Mouse (Mus musculus): Measurements from ENCODE around the gene Cox18. TPM values are rescaled to one million over a fixed set of nuclear protein-coding genes. Genes with fewer than 3 reads are reported as not detected.

The Cox18 gene
- polyA plus RNA-seq (2012): 53.4 and 73.5 TPM in 2 replicates

DNA sequence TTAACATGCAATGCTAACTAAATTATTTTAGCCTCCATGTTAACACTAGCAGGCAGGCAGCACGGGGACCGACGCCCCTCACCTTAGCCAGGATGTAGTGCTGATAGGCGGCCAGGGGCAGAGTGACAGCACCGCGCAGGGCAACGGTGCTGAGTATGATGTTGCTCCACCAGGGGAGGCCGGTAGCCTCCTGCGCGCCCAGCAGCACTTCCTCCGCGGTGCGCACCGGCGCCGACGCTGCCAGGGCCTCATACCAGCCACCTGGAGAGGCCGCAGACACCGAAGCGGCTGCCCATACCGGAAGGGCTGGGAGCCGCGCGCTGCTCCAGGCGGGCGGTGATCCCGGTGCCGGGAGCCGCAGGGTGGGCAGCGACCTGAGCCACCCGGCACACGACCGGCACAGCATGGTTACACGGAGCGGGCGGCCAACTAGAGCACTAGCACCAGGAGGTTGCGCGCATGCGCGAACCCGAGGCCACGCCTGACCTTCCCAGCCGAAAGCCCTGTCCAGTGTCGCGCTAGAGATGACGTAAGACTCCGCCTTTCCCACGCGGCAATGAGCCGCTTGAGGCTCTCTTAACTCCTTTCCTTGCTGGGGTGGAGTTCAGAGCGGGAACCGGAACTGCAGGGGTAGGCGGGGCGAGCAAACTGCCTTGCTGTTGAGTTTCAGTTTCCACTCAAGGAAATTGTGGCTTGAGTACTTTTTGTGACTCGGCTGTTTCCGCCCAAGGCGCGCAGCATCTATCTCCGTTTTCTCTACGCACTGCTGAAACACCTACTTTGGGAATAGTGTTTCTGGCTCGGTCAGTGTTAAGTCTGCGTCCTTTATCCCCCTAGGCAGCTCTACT lies at the start of gene Cox18:
Cox18 (minus strand) TSS at position 468 of the 848 bp plus-strand sequence.
- TF ChIP-seq GATA1 (IDR thresholded peaks at IDR 0.05; ENCODE audit: low read length): no peak

DNA sequence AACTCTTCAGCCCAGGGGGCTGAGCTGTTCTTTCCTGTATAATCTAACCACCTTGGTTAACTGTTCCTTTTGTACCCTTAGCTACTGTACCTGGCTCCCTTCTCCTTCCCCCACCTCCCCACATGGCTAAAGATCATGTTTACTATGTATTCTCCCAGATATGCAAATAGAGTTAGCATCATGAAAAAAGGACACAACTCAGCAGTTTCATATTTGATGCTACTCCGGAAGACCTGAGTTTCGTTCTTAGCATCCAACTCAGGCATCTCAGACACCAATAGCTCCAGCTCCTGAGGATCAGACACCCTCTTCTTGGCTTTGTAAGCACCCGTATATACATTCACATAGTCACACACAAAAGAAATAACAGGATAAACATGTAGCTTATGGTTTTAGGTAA lies 33.2 kb upstream of the Cox18 start:
- TF ChIP-seq GATA1 (IDR thresholded peaks at IDR 0.05; ENCODE audit: low read length): no peak

DNA sequence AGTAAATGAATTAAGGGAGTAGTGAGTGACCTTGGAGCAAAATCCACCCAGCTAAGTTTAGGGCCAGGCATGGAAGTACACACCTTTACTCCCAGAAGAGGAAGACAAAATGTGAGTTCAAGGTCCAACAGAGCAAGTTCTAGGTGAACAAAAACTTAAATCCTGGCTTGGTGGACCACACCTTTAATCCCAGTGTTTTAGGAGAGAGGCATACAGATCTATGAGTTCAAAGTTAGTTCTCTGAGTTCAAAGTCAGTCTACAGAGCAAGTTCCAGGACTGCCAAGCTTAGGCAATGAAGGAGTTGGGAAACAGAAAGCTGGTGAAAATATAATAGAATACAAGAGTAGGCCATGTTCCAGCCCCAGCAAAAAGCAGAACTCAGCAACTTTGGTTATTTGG lies 23.7 kb upstream of the Cox18 start:
- no peak for TF ChIP-seq GATA1 (IDR thresholded peaks at IDR 0.05; ENCODE audit: low read length)

DNA sequence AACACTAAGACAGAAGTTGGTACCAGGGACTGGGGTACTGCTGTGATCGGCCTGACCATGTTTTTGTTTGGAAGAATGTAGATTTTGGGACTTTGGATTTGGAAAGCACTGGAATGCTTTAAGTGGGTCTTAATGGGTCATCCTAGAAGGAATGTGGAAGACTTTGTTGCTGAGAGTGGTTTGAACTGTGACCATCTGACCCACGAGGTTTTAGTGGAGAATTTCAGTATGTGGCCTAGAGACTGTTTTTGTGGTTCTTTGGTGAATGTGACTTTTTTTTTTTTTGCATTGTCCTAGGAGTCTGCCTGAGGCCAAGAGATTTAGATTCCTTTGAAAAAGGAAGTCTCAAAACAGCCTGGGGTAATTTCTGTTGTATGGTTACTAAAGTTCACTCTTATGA lies 23.2 kb upstream of the Cox18 start:
- TF ChIP-seq GATA1 (IDR thresholded peaks at IDR 0.05; ENCODE audit: low read length): no peak

DNA sequence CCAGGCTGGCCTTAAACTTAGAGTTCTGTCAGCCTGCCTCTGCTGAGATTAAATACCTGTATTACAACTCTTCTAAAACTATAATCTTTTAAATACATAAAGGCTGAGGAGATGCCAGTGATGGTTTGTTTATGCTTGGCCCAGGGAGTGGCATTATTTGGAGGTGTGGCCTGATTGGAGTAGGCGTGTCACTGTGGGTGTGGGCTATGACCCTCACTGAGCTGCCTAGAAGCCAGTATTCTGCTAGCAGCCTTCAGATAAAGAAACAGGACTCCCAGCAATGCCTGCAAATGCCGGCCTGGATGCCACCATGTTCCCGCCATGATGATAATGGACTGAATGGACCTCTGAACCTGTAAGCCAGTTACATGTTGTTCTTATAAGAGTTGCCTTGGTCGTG lies 22.8 kb upstream of the Cox18 start:
- TF ChIP-seq GATA1 (IDR thresholded peaks at IDR 0.05; ENCODE audit: low read length): no peak

DNA sequence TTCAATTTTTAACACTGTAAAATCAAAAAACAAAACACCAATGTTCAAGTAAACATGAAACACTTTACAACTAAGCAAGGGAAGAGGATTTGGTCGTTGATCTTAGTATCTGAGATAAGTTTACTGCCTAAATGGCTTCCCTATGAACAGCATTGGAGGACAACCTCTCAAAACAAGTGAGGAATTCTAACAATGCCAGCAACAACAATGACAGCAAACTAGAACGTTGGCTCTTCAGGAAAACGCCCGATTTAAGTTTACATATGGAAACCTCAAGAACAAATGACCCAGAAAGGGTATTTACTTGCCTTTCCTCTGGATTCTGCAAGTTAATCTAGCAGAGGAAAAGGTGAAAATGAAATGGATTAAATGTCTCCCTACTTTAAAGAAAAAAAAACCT lies 21.6 kb upstream of the Cox18 start:
- TF ChIP-seq GATA1 (IDR thresholded peaks at IDR 0.05; ENCODE audit: low read length): no peak

DNA sequence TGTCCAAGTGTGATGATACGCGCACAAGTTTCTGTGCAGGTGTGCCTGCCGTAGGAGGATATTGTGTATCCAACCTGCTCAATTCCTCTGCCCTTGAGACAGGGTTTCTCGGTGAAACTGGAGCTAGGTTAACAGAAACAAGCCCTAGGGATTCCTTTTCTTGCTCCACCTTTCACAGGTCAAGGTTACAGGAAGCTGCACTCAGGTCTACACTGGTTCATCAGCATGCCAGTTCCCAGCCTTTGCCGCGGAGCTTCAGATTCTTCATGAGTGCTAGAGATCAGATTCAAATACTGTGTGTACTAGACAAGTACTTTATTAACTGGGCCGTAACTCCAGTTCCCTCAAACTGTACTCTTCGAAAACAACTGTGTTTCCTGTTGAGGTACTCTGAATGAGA lies 11.4 kb upstream of the Cox18 start:
- no peak for TF ChIP-seq GATA1 (IDR thresholded peaks at IDR 0.05; ENCODE audit: low read length)

DNA sequence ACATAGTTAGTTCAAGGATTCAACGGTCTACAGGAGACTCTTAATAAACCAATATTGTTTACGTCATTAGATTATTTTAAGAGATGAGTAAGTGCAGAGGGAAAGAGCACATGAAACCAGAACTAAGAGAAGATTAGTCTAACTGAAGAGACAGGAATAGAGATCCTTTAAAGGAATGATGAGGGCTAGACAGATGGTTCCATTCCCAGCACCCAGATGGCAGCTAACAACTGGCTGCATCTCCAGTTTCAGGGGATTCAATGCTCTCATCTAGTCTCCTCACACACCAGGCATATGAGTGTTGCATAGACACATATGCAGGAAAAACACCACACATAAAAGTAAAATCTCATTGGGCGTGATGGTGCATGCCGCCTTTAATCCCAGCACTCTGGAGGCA lies 9.5 kb upstream of the Cox18 start:
- TF ChIP-seq GATA1 (IDR thresholded peaks at IDR 0.05; ENCODE audit: low read length): no peak

DNA sequence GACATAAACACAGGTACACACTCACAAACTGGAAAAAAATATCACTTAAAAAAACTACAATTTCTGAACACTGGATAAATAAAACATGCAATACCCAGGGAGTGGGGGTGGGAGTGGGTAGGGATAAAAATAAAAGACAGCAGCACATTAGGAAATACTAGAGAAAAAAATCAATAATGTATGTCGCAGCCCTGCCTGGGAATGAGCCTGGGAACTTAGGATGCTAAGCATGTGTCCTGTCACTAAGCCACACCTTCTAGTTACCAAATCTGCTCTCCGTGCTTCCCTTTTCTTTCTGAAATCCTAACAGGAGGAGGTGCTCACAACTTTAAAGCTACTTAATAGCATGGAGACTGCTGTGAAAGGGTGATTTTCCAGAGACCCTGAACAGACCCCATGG lies 6.0 kb upstream of the Cox18 start:
- no peak for TF ChIP-seq GATA1 (IDR thresholded peaks at IDR 0.05; ENCODE audit: low read length)

DNA sequence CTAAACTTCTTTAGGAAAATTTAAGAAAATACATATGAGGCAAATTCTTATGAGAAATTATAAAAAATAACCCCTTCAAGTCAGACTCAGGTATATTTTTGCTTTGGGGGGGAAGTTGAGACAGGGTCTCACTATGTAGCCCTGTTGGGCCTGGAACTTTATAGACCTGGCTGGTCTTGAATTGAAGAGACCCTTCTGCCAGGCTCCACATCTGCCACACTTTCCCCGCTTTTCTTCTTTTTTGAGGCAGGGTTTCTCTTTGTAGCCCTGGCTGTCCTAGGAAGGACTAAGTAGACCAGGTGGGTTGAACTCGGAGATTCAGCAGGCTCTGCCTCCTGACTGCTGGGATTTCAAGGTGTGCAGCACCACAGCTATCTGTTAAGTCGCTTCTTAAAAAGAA lies 2.9 kb upstream of the Cox18 start:
- TF ChIP-seq GATA1 (IDR thresholded peaks at IDR 0.05; ENCODE audit: low read length): no peak

DNA sequence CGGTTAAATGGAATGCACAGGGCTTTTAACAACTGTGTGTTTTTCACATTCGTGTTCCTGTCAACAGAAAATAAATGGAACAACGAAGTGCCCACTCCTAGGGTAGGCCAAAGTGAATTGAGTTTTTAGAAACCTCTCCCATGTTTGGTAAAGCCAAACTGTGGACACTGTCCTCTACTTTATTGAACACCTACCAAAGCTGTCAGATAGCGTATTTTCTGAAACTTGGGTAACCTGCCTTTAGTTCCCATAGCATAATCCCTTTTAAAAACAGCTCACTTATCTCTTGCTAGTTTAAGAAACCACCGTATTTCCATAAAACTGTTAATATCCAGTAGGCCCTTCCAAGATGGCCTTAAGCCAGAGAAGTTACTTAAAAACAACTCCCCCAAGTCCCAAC lies 929 bp upstream of the Cox18 start:
- no peak for TF ChIP-seq GATA1 (IDR thresholded peaks at IDR 0.05; ENCODE audit: low read length)

DNA sequence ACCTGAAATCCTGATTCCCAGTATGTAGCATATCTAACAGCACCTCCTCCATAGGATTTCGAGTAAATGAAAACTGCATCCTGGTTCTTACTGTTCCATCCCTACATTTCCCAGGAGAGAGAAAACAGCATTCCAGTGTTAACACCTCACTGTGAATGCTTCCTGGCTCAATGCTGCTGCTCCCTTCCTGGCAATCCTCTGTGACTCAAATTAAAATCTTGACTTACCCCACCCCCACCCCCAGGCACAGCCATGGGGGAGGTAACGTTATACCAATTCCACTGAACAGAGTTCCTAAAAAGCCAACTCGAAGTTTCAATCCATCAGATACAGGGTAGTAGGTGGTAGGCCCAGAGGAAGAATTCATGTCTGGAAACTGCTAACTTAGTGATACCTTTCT lies 864 bp downstream of the Cox18 start:
- TF ChIP-seq GATA1 (IDR thresholded peaks at IDR 0.05; ENCODE audit: low read length): no peak

DNA sequence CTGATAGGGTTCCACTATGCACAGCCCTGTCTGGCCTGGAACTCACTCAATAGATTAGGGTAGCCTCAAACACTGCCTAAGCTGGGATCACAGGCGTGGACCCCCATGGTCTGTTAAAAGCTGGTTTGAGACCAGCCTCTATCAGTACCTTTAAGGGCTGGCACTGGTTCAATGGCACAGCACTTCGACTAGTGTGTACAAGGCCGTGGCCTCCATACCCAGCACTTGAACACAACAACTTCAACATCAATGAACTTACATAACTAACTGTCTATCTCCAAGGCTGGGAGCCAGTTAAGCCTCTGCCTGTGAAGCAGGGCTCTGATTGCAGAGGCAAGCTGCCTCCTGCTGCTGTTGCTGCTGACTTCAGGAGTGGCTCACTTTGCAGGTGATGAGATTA lies 6.0 kb downstream of the Cox18 start:
- TF ChIP-seq GATA1 (IDR thresholded peaks at IDR 0.05; ENCODE audit: low read length): no peak

DNA sequence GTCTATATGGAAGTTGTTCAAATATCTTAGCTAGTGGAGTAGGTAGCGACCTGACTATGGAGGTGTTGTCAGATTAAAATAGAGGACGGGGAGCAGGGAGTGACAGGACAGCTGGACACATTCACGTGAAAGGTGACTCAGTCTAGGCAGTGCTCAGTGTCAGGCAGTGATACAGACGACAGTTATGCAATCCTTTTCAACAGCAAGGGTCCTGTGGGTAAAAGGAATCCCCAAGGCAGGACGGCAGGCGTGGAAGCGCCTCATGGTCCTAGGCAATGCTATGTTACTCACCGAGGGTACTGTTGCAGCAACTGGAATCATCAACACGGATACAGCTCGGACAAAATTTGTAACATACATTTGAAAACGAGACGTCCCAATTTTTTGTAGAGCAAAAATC lies 6.6 kb downstream of the Cox18 start:
- TF ChIP-seq GATA1 (IDR thresholded peaks at IDR 0.05; ENCODE audit: low read length): no peak

DNA sequence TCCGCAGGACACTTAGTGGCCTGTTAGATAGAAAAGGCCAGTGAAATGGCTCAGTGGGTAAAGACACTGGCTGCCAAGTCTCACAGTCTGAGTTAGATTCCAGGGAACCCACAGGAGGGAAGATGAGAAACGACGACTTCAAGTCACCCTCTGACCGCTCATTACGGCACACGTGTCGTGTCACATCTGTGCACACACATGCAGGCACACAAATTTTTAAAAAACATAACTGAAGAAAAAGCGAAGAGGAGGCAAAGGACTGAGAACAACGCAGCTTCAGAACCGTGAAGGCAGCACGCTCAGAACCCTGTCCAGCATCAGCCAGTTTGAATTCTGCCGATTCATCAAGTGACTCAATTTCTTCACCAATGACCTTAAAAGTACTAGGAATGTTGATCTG lies 10.4 kb downstream of the Cox18 start:
- no peak for TF ChIP-seq GATA1 (IDR thresholded peaks at IDR 0.05; ENCODE audit: low read length)

DNA sequence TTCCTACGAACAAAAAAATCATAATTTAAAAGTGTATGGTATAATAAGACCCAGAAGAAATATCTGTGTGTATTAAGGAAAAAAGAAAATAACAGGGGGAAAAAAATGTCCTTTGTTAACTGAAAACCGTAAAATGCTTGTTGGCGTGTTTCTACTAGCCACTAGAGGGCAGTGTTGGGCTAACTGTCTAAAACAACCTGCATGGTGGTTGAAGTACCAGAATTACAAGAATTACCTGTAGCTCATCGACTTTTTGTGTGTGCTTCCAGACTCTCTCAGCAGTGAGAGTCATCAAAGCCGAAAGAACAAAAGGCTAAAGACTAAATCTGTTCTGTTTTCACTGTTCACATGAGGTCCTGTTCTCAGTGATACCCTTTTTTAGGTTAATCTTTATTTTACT lies 20.6 kb downstream of the Cox18 start:
- no peak for TF ChIP-seq GATA1 (IDR thresholded peaks at IDR 0.05; ENCODE audit: low read length)

DNA sequence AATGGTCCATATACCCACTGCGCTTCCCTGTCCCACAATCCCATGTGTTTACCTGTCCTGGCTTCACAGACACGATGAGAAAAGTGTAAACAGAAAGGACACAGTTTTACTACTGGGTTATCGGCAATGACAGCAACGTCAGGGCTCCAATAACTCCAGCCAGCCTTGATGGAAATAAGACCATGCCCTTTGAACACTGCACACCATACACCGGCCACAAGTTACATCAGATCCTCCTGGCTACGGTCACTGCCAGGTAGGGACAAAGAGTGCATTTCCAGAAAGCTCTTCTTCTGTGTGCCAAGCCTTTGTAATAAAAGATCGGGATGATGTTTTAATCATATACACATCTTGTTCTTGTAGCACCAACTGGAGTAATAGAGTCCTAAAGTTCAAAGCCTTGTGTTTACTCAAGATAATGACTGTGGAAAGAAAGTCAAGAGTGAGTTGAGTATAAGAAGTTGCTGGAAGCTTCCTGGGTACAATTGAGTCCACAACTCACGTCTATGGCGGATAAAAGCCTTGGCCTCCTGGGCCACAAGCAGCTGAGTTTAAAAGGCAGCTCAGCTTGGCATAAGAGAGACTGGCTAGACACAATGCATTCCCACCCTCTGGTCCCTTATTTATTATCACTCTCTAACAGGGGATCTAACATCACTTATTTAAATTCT lies 21.2 kb downstream of the Cox18 start:
- TF ChIP-seq GATA1 (IDR thresholded peaks at IDR 0.05; ENCODE audit: low read length): no peak
